Mouse (Mus musculus) ovary, postnatal 10 days (tissue): ENCODE measurements around the gene Kpna1.
A peak's percentile ranks its signal among the peaks of the same experiment; 100 is the strongest.

Source experiments
- DNase-seq: peaks from one replicate; pipeline ENCODE4 v3.0.0; 2022; ENCODE audit warnings: low spot score

Gene Kpna1

DNA sequence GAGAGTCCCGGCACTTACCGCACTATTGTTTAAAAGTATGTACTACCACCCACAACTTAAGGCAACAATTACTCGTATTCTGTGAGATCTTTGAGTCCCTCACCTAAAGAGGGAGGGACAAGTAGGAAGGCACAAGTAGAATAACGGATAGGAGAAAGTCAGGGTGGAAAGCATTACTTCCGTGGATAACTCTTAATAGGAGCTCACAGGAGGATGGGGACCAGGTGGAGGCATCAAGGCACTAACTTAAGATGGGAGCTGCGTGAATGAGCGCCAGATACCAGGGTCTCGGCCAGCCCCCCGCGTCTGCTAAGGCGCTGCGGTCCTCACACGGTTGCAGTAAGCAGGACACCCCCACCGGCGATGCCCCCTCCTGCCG, 92.5 kb downstream of the Kpna1 start:
- no peak for DNase-seq

DNA sequence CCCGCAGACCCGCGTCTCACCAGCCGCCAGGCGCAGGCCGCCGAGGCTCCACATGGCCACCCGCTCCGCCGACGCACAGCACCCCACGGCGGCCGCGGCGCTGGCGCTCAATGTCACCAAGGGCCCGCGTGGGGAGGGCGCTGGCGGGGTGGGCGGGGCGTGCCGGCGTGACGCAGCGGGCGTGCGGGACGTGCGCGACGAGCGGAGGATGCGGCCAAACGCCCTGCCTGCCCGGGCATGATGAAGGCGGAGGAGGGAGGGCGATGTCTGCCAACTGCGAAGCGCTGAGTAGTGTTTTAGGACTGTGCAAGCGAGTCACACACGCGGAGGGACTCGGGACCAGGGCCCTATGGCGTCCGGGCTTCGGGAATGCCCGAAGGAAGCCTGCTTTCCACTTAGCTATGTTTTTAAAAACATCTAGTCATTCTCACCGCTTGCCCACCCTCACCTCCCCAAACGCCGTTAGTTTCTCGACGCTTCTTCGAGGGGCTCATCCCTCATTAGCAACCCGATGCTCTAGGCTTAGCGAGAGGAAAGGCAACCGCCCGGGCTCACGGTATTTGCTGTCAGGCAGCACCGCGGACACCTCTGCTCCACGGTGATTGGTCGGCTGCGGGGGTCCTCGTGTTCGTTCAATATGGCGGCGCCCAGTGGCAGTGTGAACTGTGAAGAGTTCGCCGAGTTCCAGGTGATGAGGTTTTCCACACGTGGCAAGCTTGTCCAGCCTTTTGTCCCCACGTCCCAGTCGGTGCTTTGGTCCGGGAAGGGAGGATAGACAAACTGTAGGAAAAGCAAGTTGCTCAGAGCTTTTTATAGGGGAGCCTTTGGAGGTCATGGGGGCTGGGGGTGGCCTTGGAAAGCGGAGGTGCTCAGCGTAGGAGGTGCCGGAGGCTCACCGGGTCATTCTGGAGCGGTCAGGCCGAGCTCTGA, 93.2 kb downstream of the Kpna1 start, which contains the start of the genes Fam162a and Ccdc58:
Fam162a (minus strand) TSS at position 145 of the 930 bp plus-strand sequence.
Ccdc58 (plus strand) TSS at position 236 of the 930 bp plus-strand sequence.
- peak; percentile 89 for DNase-seq

DNA sequence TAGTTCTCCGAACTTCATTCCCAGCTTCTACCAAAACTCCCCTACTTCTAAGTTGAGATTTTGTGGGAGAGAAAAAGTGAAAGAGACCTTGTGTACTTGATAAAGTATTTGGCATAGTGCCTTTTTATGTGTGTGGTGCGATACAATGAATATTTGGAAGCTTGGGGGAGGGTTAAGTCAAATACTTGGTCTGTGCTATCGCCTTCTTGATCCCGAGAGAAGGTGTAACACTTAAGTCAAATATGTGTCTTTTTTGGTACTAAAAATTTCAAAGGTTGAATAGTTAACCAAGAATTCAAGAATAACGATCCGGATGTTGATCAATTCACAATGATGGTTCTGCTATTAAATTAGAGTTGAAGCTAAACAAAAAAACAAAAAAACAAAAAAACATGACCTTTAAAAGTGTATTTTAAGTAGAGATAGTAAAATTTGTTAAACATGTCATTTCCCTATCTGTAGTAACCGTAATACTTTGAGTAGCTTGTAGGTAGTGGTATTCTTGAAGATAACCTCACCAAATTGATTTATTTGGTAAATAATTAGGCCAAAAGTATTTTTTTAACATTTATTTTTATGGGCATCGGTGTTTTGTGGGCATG, 94.0 kb downstream of the Kpna1 start:
- DNase-seq = no peak

DNA sequence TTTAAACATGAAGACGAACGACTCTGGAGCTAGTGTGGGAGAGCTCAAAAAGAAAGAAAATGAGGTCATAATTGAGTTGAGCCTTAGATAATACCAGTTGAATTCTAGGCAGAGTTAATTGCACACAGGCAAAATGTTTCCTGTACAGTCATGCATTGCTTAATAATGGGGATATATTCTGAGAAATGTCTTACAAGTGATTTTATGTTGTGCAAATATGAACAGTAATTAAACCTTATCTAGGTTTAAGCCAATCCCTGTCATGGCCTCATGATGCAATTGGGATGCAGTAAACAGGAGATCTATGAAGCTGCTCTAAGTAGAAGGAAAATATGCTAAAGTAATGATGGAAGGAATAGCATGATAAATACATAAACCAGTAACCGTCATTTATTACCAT, 96.2 kb downstream of the Kpna1 start:
- DNase-seq = no peak

DNA sequence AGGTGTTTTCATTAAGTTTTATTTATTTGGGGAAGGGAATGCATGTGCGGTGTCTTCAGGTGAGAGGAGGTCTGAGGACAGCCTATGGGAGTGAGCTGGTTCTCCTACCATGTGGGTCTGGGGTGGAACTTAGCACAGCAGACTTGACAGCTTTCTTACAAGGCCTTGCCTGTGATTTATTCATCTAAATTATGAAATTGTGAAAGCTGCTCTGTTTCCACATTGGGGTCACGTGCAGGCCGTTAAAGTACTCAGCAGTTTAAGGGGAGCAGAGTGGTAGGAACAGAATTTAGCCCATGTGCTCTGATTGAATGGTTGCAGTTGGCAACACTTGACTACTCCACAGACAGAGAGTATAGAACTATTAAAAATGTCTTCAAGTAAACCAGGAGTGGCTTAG, 101.4 kb downstream of the Kpna1 start:
- no peak for DNase-seq
